Mouse (Mus musculus) midbrain, embryonic 12.5 days (tissue): Measurements from ENCODE around the gene Rab37. TPM values are rescaled to one million over a fixed set of nuclear protein-coding genes. Genes with fewer than 3 reads are reported as not detected.

Experiments
- ATAC-seq: fragments of 200-750 bp; cut with Nextera tagmentation; 2 replicates; pipeline ENCODE4 v1.8.0; 2017; ENCODE audit warnings: low read depth, moderate TSS enrichment, moderate library complexity; ENCODE audit not compliant: low FRiP score
- H3K27ac ChIP-seq: fragments of 300-500 bp; sonication (generic); replicated peaks from 2 replicates; pipeline ENCODE4 v1.5.1; 2016; ENCODE audit warnings: mild to moderate bottlenecking
- H3K27me3 ChIP-seq: fragments of 300-500 bp; sonication (generic); 2 replicates; pipeline ENCODE4 v1.6.1; 2016; ENCODE audit warnings: mild to moderate bottlenecking
- H3K36me3 ChIP-seq: fragments of 300-500 bp; sonication (generic); 2 replicates; pipeline ENCODE4 v1.6.1; 2016
- H3K4me1 ChIP-seq: fragments of 300-500 bp; sonication (generic); 2 replicates; pipeline ENCODE4 v1.6.1; 2016
- H3K4me2 ChIP-seq: fragments of 300-500 bp; sonication (generic); replicated peaks from 2 replicates; pipeline ENCODE4 v1.6.1; 2016; ENCODE audit warnings: mild to moderate bottlenecking, moderate library complexity
- H3K4me3 ChIP-seq: fragments of 300-500 bp; sonication (generic); 2 replicates; pipeline ENCODE4 v1.5.1; 2016; ENCODE audit warnings: mild to moderate bottlenecking
- H3K9ac ChIP-seq: fragments of 300-500 bp; sonication (generic); replicated peaks from 2 replicates; pipeline ENCODE4 v1.6.1; 2016; ENCODE audit warnings: mild to moderate bottlenecking, moderate library complexity
- H3K9me3 ChIP-seq: fragments of 300-500 bp; sonication (generic); 2 replicates; pipeline ENCODE4 v1.6.1; 2016; ENCODE audit warnings: mild to moderate bottlenecking
- WGBS: fragments of 180-500 bp; shearing (Covaris S2); methylation state at CpG from one replicate; pipeline ENCODE4 v1.1.7; 2016; 5-methylcytosine and 5-hydroxymethylcytosine counted together
- polyA plus RNA-seq: library from polyadenylated mRNA; unstranded; fragments of >200 nt; fragmentation: Nextera tagmentation; extraction: Ambion mirVana; gene quantifications from 2 replicates; pipeline ENCODE4 v1.2.1, GENCODE M21; 2016

Rab37 gene
- polyA plus RNA-seq, 1 experiment from 2014 or later: 1.5 TPM

GRCm38 (mm10) chr11:115151755-115152429, 60.7 kb downstream of the Rab37 start:
- H3K27me3 ChIP-seq: peaks cover 51% of the 10 kb centered on the region
- H3K4me1 ChIP-seq: peaks cover 15% of the 10 kb centered on the region
- ATAC-seq: peak; percentile 85
- peak overlapping the region; percentile 51 for H3K4me2 ChIP-seq
- H3K36me3 ChIP-seq: no peaks in the 10 kb centered on the region
- H3K9me3 ChIP-seq: no peaks in the 10 kb centered on the region
- WGBS: 5% methylated on average over 15 of the region's 15 CpGs
- H3K27ac ChIP-seq: no peak overlapping the region
- peak overlapping the region; percentile 34 for H3K4me3 ChIP-seq
- peak overlapping the region; percentile 37 for H3K9ac ChIP-seq

- H3K9ac ChIP-seq: no peak overlapping the region
- H3K4me2 ChIP-seq: no peak overlapping the region
- no peaks in the 10 kb centered on the region for H3K9me3 ChIP-seq
- no peak overlapping the region for H3K27ac ChIP-seq
- no peak for ATAC-seq
- WGBS: 73% methylated on average over 9 of the region's 9 CpGs
- H3K36me3 ChIP-seq: no peaks in the 10 kb centered on the region
- H3K4me3 ChIP-seq: no peak overlapping the region
- peaks cover 61% of the 10 kb centered on the region for H3K27me3 ChIP-seq
- peaks cover 18% of the 10 kb centered on the region for H3K4me1 ChIP-seq
Observed at GRCm38 (mm10) chr11:115153088-115153487, 61.9 kb downstream of the Rab37 start.

- peak overlapping the region; percentile 44 for H3K4me2 ChIP-seq
- H3K4me1 ChIP-seq: peaks cover 24% of the 10 kb centered on the region
- whole genome bisulfite sequencing: 1% methylated on average over 35 of the region's 35 CpGs
- no peaks in the 10 kb centered on the region for H3K9me3 ChIP-seq
- no peaks in the 10 kb centered on the region for H3K36me3 ChIP-seq
- no peak overlapping the region for H3K27ac ChIP-seq
- peak; percentile 62 for ATAC-seq
- peak overlapping the region; percentile 30 for H3K4me3 ChIP-seq
- H3K9ac ChIP-seq: no peak overlapping the region
- peaks cover 68% of the 10 kb centered on the region for H3K27me3 ChIP-seq
Observed at GRCm38 (mm10) chr11:115153699-115154292, 62.6 kb downstream of the Rab37 start.

- Histone ChIP-seq H3K9ac (no peak overlapping the region), H3K27me3 (peaks cover 74% of the 10 kb centered on the region), H3K4me2 (no peak overlapping the region), H3K27ac (no peak overlapping the region), H3K36me3 (no peaks in the 10 kb centered on the region), H3K9me3 (0 out of 2 replicates have a peak, but pooled peaks cover 2% of the 10 kb centered on the region), H3K4me3 (no peak overlapping the region), H3K4me1 (peaks cover 24% of the 10 kb centered on the region)
- no peak for ATAC-seq
- WGBS: 11% methylated on average over 5 of the region's 5 CpGs
Observed at GRCm38 (mm10) chr11:115155053-115155634, 63.9 kb downstream of the Rab37 start.

- WGBS: 41% methylated on average over 12 of the region's 12 CpGs
- Histone ChIP-seq H3K27me3 (peaks cover 87% of the 10 kb centered on the region), H3K9me3 (0 out of 2 replicates have a peak, but pooled peaks cover 2% of the 10 kb centered on the region), H3K4me1 (peaks cover 22% of the 10 kb centered on the region), H3K4me2 (no peak overlapping the region), H3K36me3 (no peaks in the 10 kb centered on the region), H3K4me3 (no peak overlapping the region), H3K27ac (no peak overlapping the region), H3K9ac (0 out of 2 replicates have a peak overlapping the region, but pooled peaks have one; percentile 11)
- no peak for ATAC-seq
Observed at GRCm38 (mm10) chr11:115157933-115158719, 66.9 kb downstream of the Rab37 start.

GRCm38 (mm10) chr11:115160016-115160797, 69.0 kb downstream of the Rab37 start:
- peaks cover 36% of the 10 kb centered on the region for H3K4me1 ChIP-seq
- no peak overlapping the region for H3K4me2 ChIP-seq
- H3K4me3 ChIP-seq: no peak overlapping the region
- H3K36me3 ChIP-seq: no peaks in the 10 kb centered on the region
- no peak overlapping the region for H3K27ac ChIP-seq
- H3K27me3 ChIP-seq: peaks cover 87% of the 10 kb centered on the region
- no peak for ATAC-seq
- no peak overlapping the region for H3K9ac ChIP-seq
- WGBS: 50% methylated on average over 11 of the region's 11 CpGs
- 0 out of 2 replicates have a peak, but pooled peaks cover 2% of the 10 kb centered on the region for H3K9me3 ChIP-seq

GRCm38 (mm10) chr11:115160883-115161577, 69.8 kb downstream of the Rab37 start:
- Histone ChIP-seq H3K4me3 (no peak overlapping the region), H3K36me3 (no peaks in the 10 kb centered on the region), H3K27ac (no peak overlapping the region), H3K9ac (no peak overlapping the region), H3K9me3 (0 out of 2 replicates have a peak, but pooled peaks cover 2% of the 10 kb centered on the region), H3K4me2 (no peak overlapping the region), H3K4me1 (peaks cover 41% of the 10 kb centered on the region), H3K27me3 (peaks cover 88% of the 10 kb centered on the region)
- ATAC-seq: no peak
- 31% methylated on average over 10 of the region's 10 CpGs for WGBS

GRCm38 (mm10) chr11:115161578-115162204, 70.5 kb downstream of the Rab37 start:
- no peak overlapping the region for H3K4me3 ChIP-seq
- ATAC-seq: no peak
- H3K4me2 ChIP-seq: no peak overlapping the region
- H3K36me3 ChIP-seq: no peaks in the 10 kb centered on the region
- H3K27me3 ChIP-seq: peaks cover 84% of the 10 kb centered on the region
- no peak overlapping the region for H3K27ac ChIP-seq
- H3K4me1 ChIP-seq: peaks cover 41% of the 10 kb centered on the region
- H3K9ac ChIP-seq: no peak overlapping the region
- H3K9me3 ChIP-seq: 0 out of 2 replicates have a peak, but pooled peaks cover 2% of the 10 kb centered on the region
- 65% methylated on average over 9 of the region's 9 CpGs for WGBS

- peaks cover 41% of the 10 kb centered on the region for H3K4me1 ChIP-seq
- 0 out of 2 replicates have a peak overlapping the region, but pooled peaks have one; percentile 3 for H3K9ac ChIP-seq
- no peaks in the 10 kb centered on the region for H3K36me3 ChIP-seq
- H3K4me3 ChIP-seq: peak overlapping the region; percentile 61
- no peak for ATAC-seq
- peaks cover 79% of the 10 kb centered on the region for H3K27me3 ChIP-seq
- peak overlapping the region; percentile 91 for H3K4me2 ChIP-seq
- H3K9me3 ChIP-seq: 0 out of 2 replicates have a peak, but pooled peaks cover 2% of the 10 kb centered on the region
- H3K27ac ChIP-seq: no peak overlapping the region
- WGBS: 21% methylated on average over 9 of the region's 9 CpGs
Observed at GRCm38 (mm10) chr11:115162205-115162601, 71.0 kb downstream of the Rab37 start.

GRCm38 (mm10) chr11:115162832-115163480, 71.7 kb downstream of the Rab37 start, which contains the start of gene Slc9a3r1:
Gene Slc9a3r1 (plus strand): TSS chr11:115163341.
- Histone ChIP-seq H3K4me3 (peak within 1 kb of the TSS; percentile 61), H3K9ac (peak within 1 kb of the TSS; percentile 56), H3K4me1 (peaks cover 39% of the 10 kb centered on the region), H3K4me2 (peak within 1 kb of the TSS; percentile 91), H3K36me3 (no peaks in the 10 kb centered on the region), H3K27ac (no peak within 1 kb of the TSS), H3K9me3 (0 out of 2 replicates have a peak, but pooled peaks cover 2% of the 10 kb centered on the region), H3K27me3 (peaks cover 74% of the 10 kb centered on the region)
- under 1% methylated on average over 47 of the region's 47 CpGs for WGBS
- peak; percentile 94 for ATAC-seq
